Mouse (Mus musculus): Measurements from ENCODE around the gene Tspan9. TPM values are rescaled to one million over a fixed set of nuclear protein-coding genes. Genes with fewer than 3 reads are reported as not detected.

The Tspan9 gene
- polyA plus RNA-seq, 1 experiment from 2014 or later: 44.1 TPM

DNA sequence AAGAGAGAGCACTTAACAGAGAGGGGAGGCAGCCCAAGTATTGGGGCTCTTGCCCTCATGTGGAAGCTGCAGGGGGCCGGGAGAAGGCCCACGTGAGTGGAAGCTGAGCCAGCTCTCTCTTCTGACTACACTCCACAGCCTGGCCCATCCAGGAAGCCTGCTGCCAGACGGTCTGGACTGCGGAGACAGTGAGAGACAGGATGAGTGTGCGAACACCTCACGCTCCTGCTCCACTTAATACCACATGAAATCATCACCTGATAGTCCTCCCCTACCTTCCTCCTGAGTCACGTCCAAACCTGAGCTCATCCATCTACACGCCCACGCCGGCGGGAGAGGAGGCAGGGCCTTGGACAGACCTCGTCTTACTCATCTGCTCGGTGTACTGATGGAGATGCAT, 81.2 kb downstream of the Tspan9 start:
- Histone ChIP-seq H3K4me3 (ENCODE audit: low read depth, low read length) (no peak overlapping the region), H3K4me2 (no peak overlapping the region), H3K27me3 (ENCODE audit: control insufficient read depth, insufficient read depth, low read length) (no peaks in the 10 kb centered on the region), H3K4me1 (ENCODE audit: control insufficient read depth, insufficient read depth, low read length) (peaks cover 16% of the 10 kb centered on the region), H3K9me3 (ENCODE audit: control insufficient read depth, low read length) (no peaks in the 10 kb centered on the region), H3K27ac (ENCODE audit: low read depth, low read length) (no peak overlapping the region), H3K9ac (ENCODE audit: low read length) (no peak overlapping the region), H3K36me3 (ENCODE audit: control insufficient read depth, insufficient read depth, low read length) (no peaks in the 10 kb centered on the region)
- ATAC-seq (ENCODE audit: low FRiP score): no peak
- no peak for DNase-seq (ENCODE audit: low spot score, missing footprints)
- WGBS: 89% methylated on average over 13 of the region's 13 CpGs

GRCm38 (mm10) chr6:128061342-128061741, 82.1 kb downstream of the Tspan9 start:
- Histone ChIP-seq H3K4me1 (ENCODE audit: control insufficient read depth, insufficient read depth, low read length) (peaks cover 12% of the 10 kb centered on the region), H3K4me3 (ENCODE audit: low read depth, low read length) (no peak overlapping the region), H3K27ac (ENCODE audit: low read depth, low read length) (no peak overlapping the region), H3K9ac (ENCODE audit: low read length) (no peak overlapping the region), H3K36me3 (ENCODE audit: control insufficient read depth, insufficient read depth, low read length) (no peaks in the 10 kb centered on the region), H3K9me3 (ENCODE audit: control insufficient read depth, low read length) (no peaks in the 10 kb centered on the region), H3K27me3 (ENCODE audit: control insufficient read depth, insufficient read depth, low read length) (no peaks in the 10 kb centered on the region), H3K4me2 (no peak overlapping the region)
- ATAC-seq (ENCODE audit: low FRiP score): no peak
- 85% methylated on average over 5 of the region's 5 CpGs for WGBS
- no peak for DNase-seq (ENCODE audit: low spot score, missing footprints)

GRCm38 (mm10) chr6:128058570-128058969, 84.8 kb downstream of the Tspan9 start:
- H3K4me2 ChIP-seq: no peak overlapping the region
- no peak for DNase-seq (ENCODE audit: low spot score, missing footprints)
- H3K27ac ChIP-seq (ENCODE audit: low read depth, low read length): no peak overlapping the region
- no peaks in the 10 kb centered on the region for H3K9me3 ChIP-seq (ENCODE audit: control insufficient read depth, low read length)
- no peaks in the 10 kb centered on the region for H3K36me3 ChIP-seq (ENCODE audit: control insufficient read depth, insufficient read depth, low read length)
- no peaks in the 10 kb centered on the region for H3K4me1 ChIP-seq (ENCODE audit: control insufficient read depth, insufficient read depth, low read length)
- no peak overlapping the region for H3K4me3 ChIP-seq (ENCODE audit: low read depth, low read length)
- H3K27me3 ChIP-seq (ENCODE audit: control insufficient read depth, insufficient read depth, low read length): no peaks in the 10 kb centered on the region
- no peak for ATAC-seq (ENCODE audit: low FRiP score)
- no peak overlapping the region for H3K9ac ChIP-seq (ENCODE audit: low read length)
- WGBS: 51% methylated on average over 9 of the region's 9 CpGs

DNA sequence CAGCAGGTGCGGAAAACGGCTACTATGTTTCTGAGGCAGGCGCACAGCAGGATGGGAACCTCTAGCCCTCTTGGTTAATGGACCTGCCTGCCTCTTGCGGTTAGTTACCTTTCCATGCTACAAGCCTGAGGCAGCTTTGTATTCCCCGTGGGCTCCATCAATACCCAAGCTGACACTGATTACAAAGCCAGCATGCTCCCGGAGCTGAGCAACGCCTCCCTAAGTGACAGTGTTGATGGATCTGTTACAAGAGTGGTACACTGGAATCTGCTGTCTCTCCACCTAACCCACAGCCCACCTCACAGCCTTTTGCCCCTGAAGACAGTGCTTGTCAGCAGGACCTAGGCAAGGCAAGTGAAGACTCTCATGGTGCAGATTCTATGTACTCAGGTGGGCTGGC, 85.2 kb downstream of the Tspan9 start:
- Histone ChIP-seq H3K4me2 (no peak overlapping the region), H3K27ac (ENCODE audit: low read depth, low read length) (no peak overlapping the region), H3K4me1 (ENCODE audit: control insufficient read depth, insufficient read depth, low read length) (no peaks in the 10 kb centered on the region), H3K4me3 (ENCODE audit: low read depth, low read length) (no peak overlapping the region), H3K36me3 (ENCODE audit: control insufficient read depth, insufficient read depth, low read length) (no peaks in the 10 kb centered on the region), H3K27me3 (ENCODE audit: control insufficient read depth, insufficient read depth, low read length) (no peaks in the 10 kb centered on the region), H3K9me3 (ENCODE audit: control insufficient read depth, low read length) (no peaks in the 10 kb centered on the region), H3K9ac (ENCODE audit: low read length) (no peak overlapping the region)
- ATAC-seq (ENCODE audit: low FRiP score) (no peak), DNase-seq (ENCODE audit: low spot score, missing footprints) (no peak)
- 50% methylated on average over 7 of the region's 7 CpGs for WGBS

- no peaks in the 10 kb centered on the region for H3K4me1 ChIP-seq (ENCODE audit: control insufficient read depth, insufficient read depth, low read length)
- no peaks in the 10 kb centered on the region for H3K36me3 ChIP-seq (ENCODE audit: control insufficient read depth, insufficient read depth, low read length)
- H3K27me3 ChIP-seq (ENCODE audit: control insufficient read depth, insufficient read depth, low read length): no peaks in the 10 kb centered on the region
- no peak overlapping the region for H3K4me3 ChIP-seq (ENCODE audit: low read depth, low read length)
- H3K9me3 ChIP-seq (ENCODE audit: control insufficient read depth, low read length): no peaks in the 10 kb centered on the region
- no peak overlapping the region for H3K27ac ChIP-seq (ENCODE audit: low read depth, low read length)
- ATAC-seq (ENCODE audit: low FRiP score): no peak
- WGBS: 67% methylated on average over 10 of the region's 10 CpGs
- H3K4me2 ChIP-seq: no peak overlapping the region
- no peak for DNase-seq (ENCODE audit: low spot score, missing footprints)
- H3K9ac ChIP-seq (ENCODE audit: low read length): no peak overlapping the region
These were observed 90.2 kb downstream of the Tspan9 start for GRCm38 (mm10) chr6:128053000-128053732.

DNA sequence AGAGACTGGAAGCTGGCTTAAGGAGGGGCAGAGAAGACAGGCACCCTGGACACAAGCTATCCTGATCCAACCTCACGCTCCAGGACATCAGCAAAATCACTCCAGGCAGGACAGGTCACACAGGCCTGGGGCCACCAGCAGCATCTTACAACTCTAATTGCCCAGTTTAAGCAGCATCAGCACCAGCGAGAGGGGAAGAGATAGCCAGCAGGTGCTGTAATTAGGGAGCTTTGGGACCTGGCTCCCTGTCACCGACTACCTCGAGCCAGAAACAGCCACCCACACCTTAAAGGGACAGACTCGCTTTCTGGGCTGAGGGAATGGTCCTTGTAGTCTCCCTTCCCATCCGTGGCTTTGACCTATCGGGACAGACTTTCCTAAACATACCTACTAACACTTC, 95.7 kb downstream of the Tspan9 start:
- no peaks in the 10 kb centered on the region for H3K27me3 ChIP-seq (ENCODE audit: control insufficient read depth, insufficient read depth, low read length)
- H3K9me3 ChIP-seq (ENCODE audit: control insufficient read depth, low read length): no peaks in the 10 kb centered on the region
- no peak overlapping the region for H3K9ac ChIP-seq (ENCODE audit: low read length)
- WGBS: 66% methylated on average over 7 of the region's 7 CpGs
- no peak overlapping the region for H3K4me2 ChIP-seq
- peaks cover 6% of the 10 kb centered on the region for H3K4me1 ChIP-seq (ENCODE audit: control insufficient read depth, insufficient read depth, low read length)
- no peak for DNase-seq (ENCODE audit: low spot score, missing footprints)
- no peak for ATAC-seq (ENCODE audit: low FRiP score)
- H3K36me3 ChIP-seq (ENCODE audit: control insufficient read depth, insufficient read depth, low read length): no peaks in the 10 kb centered on the region
- no peak overlapping the region for H3K4me3 ChIP-seq (ENCODE audit: low read depth, low read length)
- no peak overlapping the region for H3K27ac ChIP-seq (ENCODE audit: low read depth, low read length)

DNA sequence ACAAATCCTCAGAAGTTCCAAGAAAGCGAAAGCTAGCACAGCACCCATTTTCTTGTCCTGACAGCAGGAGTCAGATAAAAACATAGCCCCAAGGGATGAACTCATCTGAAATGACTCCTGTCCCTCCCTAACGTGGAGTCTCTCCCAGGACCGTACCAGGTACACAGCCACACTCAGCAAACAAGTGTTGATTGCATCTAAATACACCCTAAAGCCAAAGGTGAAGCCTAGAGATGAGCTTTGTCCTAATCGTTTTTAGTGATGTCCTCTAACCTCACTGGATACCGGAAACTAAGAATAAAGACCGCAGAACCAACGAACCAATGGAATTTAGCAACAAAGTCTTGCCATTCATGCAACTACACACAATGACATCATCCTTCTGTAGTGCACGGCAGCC, 96.2 kb downstream of the Tspan9 start:
- no peak for DNase-seq (ENCODE audit: low spot score, missing footprints)
- H3K9me3 ChIP-seq (ENCODE audit: control insufficient read depth, low read length): no peaks in the 10 kb centered on the region
- H3K4me3 ChIP-seq (ENCODE audit: low read depth, low read length): no peak overlapping the region
- no peak for ATAC-seq (ENCODE audit: low FRiP score)
- no peaks in the 10 kb centered on the region for H3K36me3 ChIP-seq (ENCODE audit: control insufficient read depth, insufficient read depth, low read length)
- no peak overlapping the region for H3K4me2 ChIP-seq
- no peak overlapping the region for H3K27ac ChIP-seq (ENCODE audit: low read depth, low read length)
- H3K27me3 ChIP-seq (ENCODE audit: control insufficient read depth, insufficient read depth, low read length): no peaks in the 10 kb centered on the region
- H3K9ac ChIP-seq (ENCODE audit: low read length): no peak overlapping the region
- 89% methylated on average over 8 of the region's 8 CpGs for WGBS
- peaks cover 9% of the 10 kb centered on the region for H3K4me1 ChIP-seq (ENCODE audit: control insufficient read depth, insufficient read depth, low read length)

- 71% methylated on average over 6 of the region's 6 CpGs for WGBS
- Histone ChIP-seq H3K4me3 (ENCODE audit: low read depth, low read length) (no peak overlapping the region), H3K4me2 (no peak overlapping the region), H3K9ac (ENCODE audit: low read length) (no peak overlapping the region), H3K27me3 (ENCODE audit: control insufficient read depth, insufficient read depth, low read length) (no peaks in the 10 kb centered on the region), H3K9me3 (ENCODE audit: control insufficient read depth, low read length) (no peaks in the 10 kb centered on the region), H3K36me3 (ENCODE audit: control insufficient read depth, insufficient read depth, low read length) (no peaks in the 10 kb centered on the region), H3K4me1 (ENCODE audit: control insufficient read depth, insufficient read depth, low read length) (peaks cover 10% of the 10 kb centered on the region), H3K27ac (ENCODE audit: low read depth, low read length) (no peak overlapping the region)
- ATAC-seq (ENCODE audit: low FRiP score): no peak
- DNase-seq (ENCODE audit: low spot score, missing footprints): no peak
These were observed 96.6 kb downstream of the Tspan9 start for GRCm38 (mm10) chr6:128046799-128047198.

DNA sequence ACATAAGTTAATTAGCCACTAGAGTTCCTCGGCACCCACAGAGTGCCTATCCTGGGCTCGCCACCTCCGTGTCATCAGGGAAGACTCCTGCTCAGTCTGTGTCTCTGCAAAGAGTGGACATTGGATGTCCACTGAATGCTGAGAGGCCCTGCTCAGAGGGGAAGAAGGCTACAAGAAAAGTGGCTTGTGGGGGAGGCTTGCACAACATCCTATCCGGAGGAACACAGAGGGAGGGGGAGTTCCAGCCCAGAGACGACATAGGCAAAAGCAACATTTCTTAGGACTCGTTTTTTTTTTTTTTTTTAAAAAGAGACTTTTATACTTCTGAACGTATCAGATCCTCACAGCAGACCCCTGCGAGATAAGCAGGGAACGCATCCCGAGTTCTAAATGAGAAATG, 98.7 kb downstream of the Tspan9 start:
- DNase-seq (ENCODE audit: low spot score, missing footprints): no peak
- Histone ChIP-seq H3K4me1 (ENCODE audit: control insufficient read depth, insufficient read depth, low read length) (peaks cover 10% of the 10 kb centered on the region), H3K4me3 (ENCODE audit: low read depth, low read length) (no peak overlapping the region), H3K9me3 (ENCODE audit: control insufficient read depth, low read length) (no peaks in the 10 kb centered on the region), H3K4me2 (no peak overlapping the region), H3K36me3 (ENCODE audit: control insufficient read depth, insufficient read depth, low read length) (no peaks in the 10 kb centered on the region), H3K27me3 (ENCODE audit: control insufficient read depth, insufficient read depth, low read length) (no peaks in the 10 kb centered on the region), H3K9ac (ENCODE audit: low read length) (no peak overlapping the region), H3K27ac (ENCODE audit: low read depth, low read length) (no peak overlapping the region)
- no peak for ATAC-seq (ENCODE audit: low FRiP score)
- WGBS: 72% methylated on average over 10 of the region's 10 CpGs

All from midbrain, embryonic 11.5 days (tissue).